Mouse (Mus musculus): ENCODE data around the gene Psd4.

GRCm38 (mm10) chr2:24417106-24417505, 49.7 kb downstream of the Psd4 start:
- TF ChIP-seq CTCF (IDR thresholded peaks at IDR 0.05; ENCODE audit: low read depth) (no peak), EP300 (optimal IDR thresholded peaks at IDR 0.05) (no peak)

All from stomach, postnatal 0 days (tissue).